Mouse (Mus musculus) C2C12 (cell line): Measurements from ENCODE around the gene Tpm3.

Experiments
- CEBPB ChIP-seq: IDR thresholded peaks from one replicate; pipeline ENCODE4 v1.6.1; 2011; ENCODE audit warnings: low read depth, mild to moderate bottlenecking, control low read depth, moderate library complexity
- CTCF ChIP-seq: IDR thresholded peaks from one replicate; pipeline ENCODE4 v1.5.1; 2011; ENCODE audit not compliant: control insufficient read depth, insufficient read depth, insufficient read length
- MYOD1 ChIP-seq: IDR thresholded peaks from one replicate; pipeline ENCODE4 v1.6.1; 2011; ENCODE audit warnings: low read depth; ENCODE audit not compliant: control insufficient read depth, insufficient read length
- MYOG ChIP-seq: IDR thresholded peaks from one replicate; pipeline ENCODE4 v1.6.1; 2011; ENCODE audit not compliant: control insufficient read depth, insufficient read length; ENCODE audit errors: extremely low read depth
- USF1 ChIP-seq: IDR thresholded peaks from one replicate; pipeline ENCODE4 v1.6.1; 2011; ENCODE audit warnings: low read depth, mild to moderate bottlenecking, control low read depth, moderate library complexity

GRCm38 (mm10) chr3:90072294-90072693, at the start of gene Tpm3:
- TF ChIP-seq USF1 (no peak), CTCF (no peak), MYOD1 (no peak), CEBPB (no peak), MYOG (no peak)
